Mouse (Mus musculus): ENCODE measurements around the gene Foxi1.

DNA sequence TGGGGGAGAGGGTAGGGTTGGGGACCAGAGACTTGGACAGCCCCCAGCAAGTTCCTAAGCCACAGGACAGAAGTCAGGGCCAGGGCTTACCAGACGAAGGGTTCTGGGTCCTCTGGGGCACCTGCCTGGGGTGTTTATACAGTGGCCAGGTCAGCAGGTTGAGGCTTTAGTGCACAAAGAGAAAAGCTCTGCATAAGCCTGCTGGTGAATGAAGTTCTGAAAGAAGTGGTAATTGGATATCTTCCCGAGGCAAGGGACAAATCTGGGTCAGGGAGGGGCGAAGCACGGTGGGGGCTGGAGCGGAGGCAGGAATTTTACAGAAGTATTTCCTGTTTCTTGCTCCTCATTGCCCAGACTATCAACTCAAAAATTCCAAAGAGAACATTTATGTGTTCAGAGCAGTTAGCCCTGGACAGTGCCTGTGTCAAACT lies 38.4 kb downstream of the Foxi1 start:
- TF ChIP-seq CTCF (IDR thresholded peaks at IDR 0.05; ENCODE audit: low read depth) (no peak), EP300 (IDR thresholded peaks at IDR 0.05; ENCODE audit: low read depth) (no peak)

Data from liver, postnatal 0 days (tissue).